Mouse (Mus musculus) embryonic facial prominence, embryonic 14.5 days (tissue): ENCODE measurements around the gene Cdyl2. TPM values are rescaled to one million over a fixed set of nuclear protein-coding genes. Genes with fewer than 3 reads are reported as not detected.
A peak's percentile ranks its signal among the peaks of the same experiment; 100 is the strongest.

ENCODE experiments used
- ATAC-seq: fragments of 200-750 bp; cut with Nextera tagmentation; 2 replicates; pipeline ENCODE4 v1.8.0; 2017; ENCODE audit warnings: low read depth, moderate number of reproducible peaks, moderate TSS enrichment
- DNase-seq: peaks from one replicate; pipeline ENCODE4 v3.0.0-alpha.2; 2015; ENCODE audit warnings: low spot score
- H3K27ac ChIP-seq: fragments of 300-500 bp; sonication (generic); replicated peaks from 2 replicates; pipeline ENCODE4 v1.5.1; 2014; ENCODE audit warnings: low read depth, mild to moderate bottlenecking, low read length, moderate library complexity
- H3K27me3 ChIP-seq: fragments of 300-500 bp; sonication (generic); replicated peaks from 2 replicates; pipeline ENCODE4 v1.6.1; 2014; ENCODE audit warnings: low read length; ENCODE audit not compliant: control insufficient read depth, insufficient read depth
- H3K36me3 ChIP-seq: fragments of 300-500 bp; sonication (generic); 2 replicates; pipeline ENCODE4 v1.6.1; 2014; ENCODE audit warnings: low read length, mixed read lengths; ENCODE audit not compliant: control insufficient read depth, insufficient read depth
- H3K4me1 ChIP-seq: fragments of 300-500 bp; sonication (generic); 2 replicates; pipeline ENCODE4 v1.6.1; 2014; ENCODE audit warnings: antibody characterized with exemption, low read length; ENCODE audit not compliant: control insufficient read depth, insufficient read depth
- H3K4me2 ChIP-seq: fragments of 300-500 bp; sonication (generic); 2 replicates; pipeline ENCODE4 v1.6.1; 2014; ENCODE audit warnings: low read depth, mild to moderate bottlenecking, low read length, moderate library complexity, mixed read lengths
- H3K4me3 ChIP-seq: fragments of 300-500 bp; sonication (generic); 2 replicates; pipeline ENCODE4 v1.5.1; 2014; ENCODE audit warnings: low read depth, mild to moderate bottlenecking, low read length
- H3K9ac ChIP-seq: fragments of 300-500 bp; sonication (generic); 2 replicates; pipeline ENCODE4 v1.6.1; 2014; ENCODE audit warnings: low read depth, mild to moderate bottlenecking, low read length, moderate library complexity, mixed read lengths
- H3K9me3 ChIP-seq: fragments of 300-500 bp; sonication (generic); 2 replicates; pipeline ENCODE4 v1.6.1; 2016; ENCODE audit warnings: low read length; ENCODE audit not compliant: control insufficient read depth
- WGBS: fragments of 180-500 bp; shearing (Covaris S2); extraction: QIAGEN DNeasy Blood & Tissue Kit; methylation state at CpG from one replicate; pipeline ENCODE4 v1.1.7; 2014; 5-methylcytosine and 5-hydroxymethylcytosine counted together
- polyA plus RNA-seq: library from polyadenylated mRNA; unstranded; fragments of >200 nt; fragmentation: Nextera tagmentation; extraction: Ambion mirVana; gene quantifications from 2 replicates; pipeline ENCODE4 v1.2.1, GENCODE M21; 2014

Cdyl2 gene
- polyA plus RNA-seq, 1 experiment from 2014 or later: 9.3 TPM

DNA sequence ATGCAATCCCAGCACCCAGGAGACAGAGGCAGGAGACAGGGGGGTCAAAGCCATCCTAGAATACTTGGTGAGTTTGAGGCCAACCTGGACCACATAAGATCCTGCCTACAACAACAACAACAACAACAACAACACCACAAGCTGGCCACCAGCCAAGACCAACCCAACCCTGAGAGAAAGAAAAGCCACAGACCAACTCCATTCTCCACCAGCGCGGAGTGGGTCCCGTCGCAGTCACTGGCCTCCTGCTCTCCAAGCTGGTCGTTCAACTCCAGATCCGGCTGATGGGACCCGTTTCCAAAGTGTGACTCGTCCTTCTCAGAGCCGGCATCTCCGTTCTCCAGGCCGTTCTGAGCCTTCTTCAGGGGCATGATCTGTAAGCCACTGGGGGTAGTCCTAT lies 109.2 kb downstream of the Cdyl2 start:
- no peaks in the 10 kb centered on the region for H3K9me3 ChIP-seq
- WGBS: 98% methylated on average over 11 of the region's 11 CpGs
- no peaks in the 10 kb centered on the region for H3K27me3 ChIP-seq
- H3K4me3 ChIP-seq: no peak overlapping the region
- H3K4me1 ChIP-seq: peaks cover 9% of the 10 kb centered on the region; the same call in 1 of the 2 replicates
- no peak overlapping the region for H3K4me2 ChIP-seq
- no peaks in the 10 kb centered on the region for H3K36me3 ChIP-seq
- ATAC-seq (no peak), DNase-seq (no peak)
- no peak overlapping the region for H3K27ac ChIP-seq
- H3K9ac ChIP-seq: no peak overlapping the region

- Histone ChIP-seq H3K27me3 (no peaks in the 10 kb centered on the region), H3K4me3 (no peak overlapping the region), H3K27ac (no peak overlapping the region), H3K9me3 (no peaks in the 10 kb centered on the region), H3K9ac (no peak overlapping the region), H3K36me3 (no peaks in the 10 kb centered on the region), H3K4me1 (peaks cover 9% of the 10 kb centered on the region; the same call in 1 of the 2 replicates), H3K4me2 (no peak overlapping the region)
- ATAC-seq (no peak), DNase-seq (no peak)
- 86% methylated on average over 9 of the region's 9 CpGs for WGBS
These were observed 110.5 kb downstream of the Cdyl2 start for GRCm38 (mm10) chr8:116622326-116622725.

DNA sequence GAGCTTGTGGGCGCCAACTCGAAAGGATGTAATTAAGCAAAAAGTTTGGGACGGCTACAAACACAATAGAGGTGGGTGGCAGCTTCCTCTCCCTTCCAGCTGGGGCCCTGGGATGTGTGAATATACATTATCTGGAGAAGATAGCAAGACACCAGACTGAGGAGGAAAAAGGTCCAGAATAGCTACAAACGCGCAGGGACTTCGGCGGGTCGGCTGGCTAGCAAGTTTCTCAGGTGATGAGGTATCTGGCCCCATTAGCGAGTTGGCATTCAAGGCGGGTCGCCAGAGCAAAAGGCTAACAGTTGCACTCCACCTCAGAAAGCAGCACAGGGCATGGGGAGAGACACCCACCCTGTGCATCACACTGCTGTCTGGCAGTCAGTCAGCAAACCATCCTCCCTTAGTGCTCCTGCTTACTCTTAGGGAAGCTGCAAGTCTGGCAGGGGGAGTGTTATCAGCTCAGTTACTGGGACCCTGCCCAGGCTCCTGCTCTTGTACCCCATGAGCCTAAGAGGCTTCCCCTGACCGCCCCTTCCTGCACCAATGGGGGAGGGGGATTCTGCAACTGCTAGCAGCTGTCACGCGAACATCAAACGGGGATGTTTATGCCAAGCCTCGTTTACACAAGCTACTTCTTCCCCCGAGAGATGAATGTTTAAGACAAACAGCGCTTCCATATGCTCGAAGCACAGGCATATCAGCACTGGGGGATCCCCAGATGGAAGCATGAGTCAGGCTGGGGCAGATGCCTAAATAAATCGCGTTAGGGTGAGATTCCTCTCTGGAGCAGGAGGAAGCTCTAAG lies 111.4 kb downstream of the Cdyl2 start:
- 54% methylated on average over 20 of the region's 21 CpGs for WGBS
- Histone ChIP-seq H3K36me3 (no peaks in the 10 kb centered on the region), H3K27me3 (no peaks in the 10 kb centered on the region), H3K9ac (no peak overlapping the region), H3K27ac (no peak overlapping the region), H3K4me1 (peaks cover 9% of the 10 kb centered on the region; the same call in 1 of the 2 replicates), H3K4me3 (no peak overlapping the region), H3K9me3 (no peaks in the 10 kb centered on the region), H3K4me2 (no peak overlapping the region)
- peak; percentile 65 for DNase-seq
- peak; percentile 61 for ATAC-seq

DNA sequence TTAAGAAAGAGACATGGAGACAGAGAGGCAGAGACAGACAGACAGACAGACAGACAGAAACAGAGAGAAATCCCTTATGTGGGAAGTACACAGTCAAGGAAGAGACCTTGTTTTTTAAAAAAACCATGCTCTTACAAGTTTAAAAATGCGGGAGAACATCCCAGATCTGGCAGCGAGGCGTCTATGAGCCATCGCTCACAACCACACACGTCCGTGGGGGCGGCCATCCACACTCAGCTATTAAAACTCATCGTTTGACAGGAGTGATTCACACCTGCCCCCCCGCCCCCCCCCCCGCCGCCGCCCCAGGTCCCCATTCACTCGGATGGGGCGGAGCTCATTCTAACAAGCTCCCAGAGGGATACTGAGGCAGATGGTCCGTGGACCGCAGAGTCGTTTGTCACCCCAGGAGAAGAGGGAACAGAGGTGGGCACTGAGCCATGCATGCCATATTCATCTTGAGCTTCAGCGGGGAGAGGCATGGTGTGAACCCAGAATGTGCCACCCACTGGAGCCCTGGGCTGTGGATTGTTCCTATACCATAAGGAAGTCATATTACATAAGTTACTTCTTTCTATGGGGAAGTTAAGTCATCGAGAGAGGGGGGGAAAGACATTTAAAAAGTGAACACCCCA lies 113.0 kb downstream of the Cdyl2 start:
- ATAC-seq: peak; percentile 28; the same call in 1 of the 2 replicates

GRCm38 (mm10) chr8:116619221-116619620 lies 113.6 kb downstream of the Cdyl2 start:
- peaks cover 9% of the 10 kb centered on the region; the same call in 1 of the 2 replicates for H3K4me1 ChIP-seq
- ATAC-seq (no peak), DNase-seq (no peak)
- no peak overlapping the region for H3K9ac ChIP-seq
- H3K4me2 ChIP-seq: no peak overlapping the region
- no peak overlapping the region for H3K4me3 ChIP-seq
- H3K9me3 ChIP-seq: no peaks in the 10 kb centered on the region
- WGBS: 86% methylated on average over 5 of the region's 5 CpGs
- no peaks in the 10 kb centered on the region for H3K27me3 ChIP-seq
- H3K27ac ChIP-seq: no peak overlapping the region
- H3K36me3 ChIP-seq: no peaks in the 10 kb centered on the region

More for the DNA sequence above, 113.0 kb downstream of the Cdyl2 start:
- no peak overlapping the region for H3K4me3 ChIP-seq
- H3K4me1 ChIP-seq: peaks cover 9% of the 10 kb centered on the region; the same call in 1 of the 2 replicates
- H3K9me3 ChIP-seq: no peaks in the 10 kb centered on the region
- DNase-seq: peak; percentile 32
- no peaks in the 10 kb centered on the region for H3K27me3 ChIP-seq
- no peaks in the 10 kb centered on the region for H3K36me3 ChIP-seq
- no peak overlapping the region for H3K4me2 ChIP-seq
- no peak overlapping the region for H3K27ac ChIP-seq
- no peak overlapping the region for H3K9ac ChIP-seq
- WGBS: 78% methylated on average over 19 of the region's 19 CpGs

DNA sequence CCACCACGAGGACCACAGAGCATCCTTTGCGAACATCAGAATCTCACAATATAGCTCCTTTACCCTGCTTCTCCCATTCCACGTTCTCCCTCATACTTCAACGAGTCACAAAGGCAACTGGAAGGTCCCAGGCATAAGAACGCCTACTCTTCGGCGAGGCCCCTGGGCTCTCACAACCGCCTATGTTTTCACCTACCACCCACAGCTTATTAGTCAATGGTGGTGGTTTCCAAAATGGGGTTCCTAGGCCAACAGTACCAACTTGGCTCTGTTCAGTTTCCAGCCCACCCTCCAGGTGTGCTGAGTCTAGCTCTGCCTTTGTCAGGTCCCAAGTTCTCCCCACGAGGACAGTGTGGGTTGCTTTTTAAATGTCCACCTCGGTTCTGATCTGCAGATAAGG lies 114.0 kb downstream of the Cdyl2 start:
- no peak overlapping the region for H3K4me3 ChIP-seq
- 91% methylated on average over 10 of the region's 10 CpGs for WGBS
- H3K27ac ChIP-seq: no peak overlapping the region
- no peak overlapping the region for H3K9ac ChIP-seq
- H3K9me3 ChIP-seq: no peaks in the 10 kb centered on the region
- H3K4me1 ChIP-seq: peaks cover 9% of the 10 kb centered on the region; the same call in 1 of the 2 replicates
- no peak for ATAC-seq
- H3K36me3 ChIP-seq: no peaks in the 10 kb centered on the region
- H3K27me3 ChIP-seq: no peaks in the 10 kb centered on the region
- no peak overlapping the region for H3K4me2 ChIP-seq
- DNase-seq: no peak

DNA sequence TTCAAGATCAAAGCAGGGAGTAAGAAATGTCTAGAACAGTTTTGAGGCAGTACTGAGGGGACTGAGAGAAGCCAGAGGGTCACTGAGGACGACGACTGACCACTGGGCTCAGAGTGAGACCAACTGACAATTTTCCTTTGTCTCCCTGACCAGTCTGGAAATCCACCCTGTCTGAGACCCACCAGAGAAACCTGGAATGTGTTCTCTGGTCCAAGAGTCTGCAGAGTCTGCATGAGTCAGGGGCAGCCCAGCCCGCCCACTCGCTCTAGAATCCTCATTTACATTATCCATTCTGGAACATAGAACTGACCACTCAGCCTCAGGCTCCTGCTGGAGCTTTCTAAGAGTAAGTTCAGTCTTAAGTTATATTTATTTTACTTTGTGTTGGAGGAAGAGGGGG lies 114.9 kb downstream of the Cdyl2 start:
- H3K36me3 ChIP-seq: no peaks in the 10 kb centered on the region
- no peak for DNase-seq
- no peaks in the 10 kb centered on the region for H3K9me3 ChIP-seq

DNA sequence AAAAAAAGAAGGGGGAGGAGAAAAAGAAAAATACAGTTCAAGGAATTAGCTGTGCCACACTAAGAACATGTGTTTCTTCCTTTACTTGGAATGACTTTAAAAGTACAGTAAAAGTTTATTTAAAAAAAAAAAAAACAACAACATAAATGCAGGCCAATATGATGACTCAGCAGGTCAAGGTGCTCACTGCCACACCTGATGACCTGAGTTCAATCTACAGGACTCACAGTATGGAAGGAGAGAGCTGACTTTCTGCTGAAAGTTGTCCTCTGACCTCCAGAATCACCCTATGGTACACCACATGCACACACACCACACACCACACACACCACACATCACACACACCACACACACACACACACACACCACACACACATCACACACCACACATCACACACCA lies 116.4 kb downstream of the Cdyl2 start:
- H3K9ac ChIP-seq: no peak overlapping the region
- no peak overlapping the region for H3K27ac ChIP-seq
- no peak overlapping the region for H3K4me3 ChIP-seq
- H3K9me3 ChIP-seq: no peaks in the 10 kb centered on the region
- H3K4me1 ChIP-seq: 0 out of 2 replicates have a peak, but pooled peaks cover under 1% of the 10 kb centered on the region
- H3K4me2 ChIP-seq: no peak overlapping the region
- no peak for DNase-seq
- no peak for ATAC-seq
- H3K36me3 ChIP-seq: no peaks in the 10 kb centered on the region
- no peaks in the 10 kb centered on the region for H3K27me3 ChIP-seq

More for the DNA sequence above, 114.9 kb downstream of the Cdyl2 start:
- no peak overlapping the region for H3K9ac ChIP-seq
- no peak overlapping the region for H3K4me3 ChIP-seq
- 67% methylated on average over 4 of the region's 4 CpGs for WGBS
- peaks cover 9% of the 10 kb centered on the region; the same call in 1 of the 2 replicates for H3K4me1 ChIP-seq
- H3K27ac ChIP-seq: no peak overlapping the region
- no peak overlapping the region for H3K4me2 ChIP-seq
- no peaks in the 10 kb centered on the region for H3K27me3 ChIP-seq
- no peak for ATAC-seq
